22 mouse cellular contexts compared by ENCODE assay signal in the genomic region with DNA sequence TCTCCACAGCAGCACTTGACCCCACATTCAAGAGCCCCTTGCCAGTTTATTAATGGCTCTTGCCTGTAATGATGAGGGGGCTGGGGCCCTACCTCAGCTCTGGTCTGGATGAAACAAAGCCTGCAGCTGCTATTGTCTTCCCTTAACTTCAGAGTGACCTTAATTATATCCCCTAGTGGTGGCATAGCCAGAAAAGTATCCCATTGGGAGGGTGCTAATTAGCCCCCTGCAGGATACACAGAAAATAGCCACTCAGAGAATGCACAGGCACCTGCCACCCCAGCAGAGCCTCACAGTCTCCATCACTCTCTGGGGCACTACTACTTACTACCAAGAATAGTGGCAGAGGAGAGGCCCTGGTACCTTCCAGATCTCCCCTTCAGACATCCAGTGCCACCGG.
DNase-seq lines count a peak whose midpoint lies in the region; ATAC-seq and TF ChIP-seq lines count a peak whose summit lies in the region.
"Had no signal": no experiment of that assay in that cellular context is flagged by ENCODE, and none has a peak within 500 bp of the region (broad histone marks: within the 10 kb centered on the region; RNA-seq: fewer than 3 reads in every experiment).

No protein-coding gene starts in this region.

- no peaks in the 10 kb centered on the region for H3K79me2 ChIP-seq in MEL (ENCODE audit: control insufficient read depth, insufficient read depth, low read length, poor library complexity)

- WGBS in heart, embryonic 10.5 days: 78% methylated on average over 1 of the region's 1 CpGs
- 91% methylated on average over 1 of the region's 1 CpGs for WGBS in heart, embryonic 12.5 days
- WGBS in lung, postnatal 0 days: 86% methylated on average over 1 of the region's 1 CpGs

- H3K4me3 ChIP-seq in heart, embryonic 10.5 days: no peak overlapping the region
- H3K4me3 ChIP-seq in heart, embryonic 12.5 days: no peak overlapping the region
- no peak overlapping the region for H3K4me3 ChIP-seq in lung, postnatal 0 days (ENCODE audit: low read depth, low read length)
- H3K4me3 ChIP-seq in MEL (ENCODE audit: control insufficient read depth in 1 of 2, insufficient read depth in 1 of 2, low read depth in 2 of 2, low read length in 2 of 2): no peak overlapping the region
- H3K4me3 ChIP-seq in gastrocnemius, adult 2 months: no peak overlapping the region
- H3K4me3 ChIP-seq: embryonic facial prominence, embryonic 15.5 days; forebrain, embryonic 10.5 days; limb, embryonic 13.5 days; midbrain, embryonic 10.5 days had no signal

- TF ChIP-seq RAD21 in MEL (IDR thresholded peaks at IDR 0.05; ENCODE audit: low read depth, low read length): no peak

- ATAC-seq in heart, embryonic 12.5 days (ENCODE audit: insufficient number of reproducible peaks, low FRiP score): no peak
- no peak for ATAC-seq in lung, postnatal 0 days
- ATAC-seq in megakaryocyte-erythroid progenitor cell, adult 5-6 weeks (replicated peaks; ENCODE audit: low FRiP score, low TSS enrichment, poor library complexity, severe bottlenecking): peak; percentile 84; the same call in 1 of the 2 replicates

- intact Hi-C loops in gastrocnemius, adult 2 months (cut with DNase I): no loop called here

- no peak for DNase-seq in heart, embryonic 10.5 days (ENCODE audit: low spot score)
- DNase-seq in lung, postnatal 0 days (ENCODE audit: low spot score): no peak
- DNase-seq in lung, postnatal 10 days: no peak
- DNase-seq in MEL (ENCODE audit: low read depth, low spot score): peak; percentile 35
- DNase-seq in frontal cortex, adult 2 months (ENCODE audit: extremely low spot score in 1 of 2, low spot score in 1 of 2): no peak
- no peak for DNase-seq in gastrocnemius, adult 2 months
- DNase-seq: cerebellum, adult 9-10 months; embryo, embryonic 11 days; heart, adult 18-20 months; heart, postnatal 14 days; kidney, adult 18-20 months; kidney, postnatal 25 days; layer of hippocampus, adult 9-11 months; lung, adult 2 months; thymus, adult 18-20 months had no signal

- no peaks in the 10 kb centered on the region for H3K9me3 ChIP-seq in heart, embryonic 10.5 days
- peaks cover 5% of the 10 kb centered on the region; the same call in 1 of the 2 replicates for H3K9me3 ChIP-seq in heart, embryonic 12.5 days (replicated peaks)
- H3K9me3 ChIP-seq in lung, postnatal 0 days (ENCODE audit: low read length): no peaks in the 10 kb centered on the region
- H3K9me3 ChIP-seq in MEL (replicated peaks; ENCODE audit: insufficient read depth, low read length): no peaks in the 10 kb centered on the region
- H3K9me3 ChIP-seq: embryonic facial prominence, embryonic 15.5 days; limb, embryonic 13.5 days; midbrain, embryonic 10.5 days had no signal

- TF ChIP-seq EP300 in lung, postnatal 0 days (IDR thresholded peaks at IDR 0.05): no peak
- no peak for TF ChIP-seq EP300 in MEL (IDR thresholded peaks at IDR 0.05; ENCODE audit: low read depth in 1 of 2, low read length in 2 of 2)

- no peaks in the 10 kb centered on the region for H3K36me3 ChIP-seq in heart, embryonic 10.5 days
- no peaks in the 10 kb centered on the region for H3K36me3 ChIP-seq in heart, embryonic 12.5 days
- no peaks in the 10 kb centered on the region for H3K36me3 ChIP-seq in lung, postnatal 0 days (ENCODE audit: insufficient read depth, low read length)
- H3K36me3 ChIP-seq in MEL (ENCODE audit: control insufficient read depth in 1 of 2, insufficient read depth in 2 of 2, low read length in 2 of 2): no peaks in the 10 kb centered on the region
- H3K36me3 ChIP-seq: embryonic facial prominence, embryonic 15.5 days; forebrain, embryonic 10.5 days; limb, embryonic 13.5 days; midbrain, embryonic 10.5 days had no signal

- H3K27ac ChIP-seq in heart, embryonic 10.5 days: peak overlapping the region; percentile 83; the same call in 1 of the 2 replicates
- no peak overlapping the region; the same call in 1 of the 2 replicates for H3K27ac ChIP-seq in heart, embryonic 12.5 days (ENCODE audit: poor library complexity, severe bottlenecking)
- no peak overlapping the region for H3K27ac ChIP-seq in lung, postnatal 0 days (ENCODE audit: low read length)
- H3K27ac ChIP-seq in MEL (ENCODE audit: control insufficient read depth, low read depth, low read length): no peak overlapping the region
- no peak overlapping the region for H3K27ac ChIP-seq in gastrocnemius, adult 2 months
- H3K27ac ChIP-seq: embryonic facial prominence, embryonic 15.5 days; forebrain, embryonic 10.5 days; hindbrain, embryonic 14.5 days; limb, embryonic 13.5 days; midbrain, embryonic 10.5 days had no signal

- H3K4me1 ChIP-seq in heart, embryonic 10.5 days: peaks cover 34% of the 10 kb centered on the region
- H3K4me1 ChIP-seq in heart, embryonic 12.5 days (replicated peaks): peaks cover 33% of the 10 kb centered on the region
- H3K4me1 ChIP-seq in lung, postnatal 0 days (ENCODE audit: insufficient read depth, low read depth, low read length): peaks cover 9% of the 10 kb centered on the region; the same call in 1 of the 2 replicates
- no peaks in the 10 kb centered on the region for H3K4me1 ChIP-seq in MEL (ENCODE audit: control insufficient read depth in 1 of 2, insufficient read depth in 2 of 2, low read length in 2 of 2)

- H3K9ac ChIP-seq in heart, embryonic 12.5 days: no peak overlapping the region
- no peak overlapping the region for H3K9ac ChIP-seq in lung, postnatal 0 days (replicated peaks; ENCODE audit: low read depth)
- no peak overlapping the region for H3K9ac ChIP-seq in MEL (ENCODE audit: control insufficient read depth, low read depth, low read length, poor library complexity, severe bottlenecking)
- H3K9ac ChIP-seq: embryonic facial prominence, embryonic 15.5 days; hindbrain, embryonic 14.5 days; limb, embryonic 13.5 days had no signal

- TF ChIP-seq POLR2A in MEL (IDR thresholded peaks at IDR 0.05; ENCODE audit: control insufficient read depth in 1 of 2, insufficient read depth in 1 of 2, low read depth in 1 of 2, low read length in 2 of 2, poor library complexity in 1 of 2): no peak

- H3K27me3 ChIP-seq in heart, embryonic 10.5 days (ENCODE audit: insufficient read depth, poor library complexity, severe bottlenecking): no peaks in the 10 kb centered on the region
- H3K27me3 ChIP-seq in heart, embryonic 12.5 days (replicated peaks): no peaks in the 10 kb centered on the region
- H3K27me3 ChIP-seq in lung, postnatal 0 days (replicated peaks; ENCODE audit: insufficient read depth, low read length): no peaks in the 10 kb centered on the region
- H3K27me3 ChIP-seq in MEL (ENCODE audit: control insufficient read depth in 1 of 2, insufficient read depth in 2 of 2, low read length in 2 of 2): no peaks in the 10 kb centered on the region
- H3K27me3 ChIP-seq: embryonic facial prominence, embryonic 15.5 days; limb, embryonic 13.5 days had no signal

- H3K4me2 ChIP-seq in heart, embryonic 12.5 days: no peak overlapping the region
- H3K4me2 ChIP-seq in lung, postnatal 0 days (replicated peaks; ENCODE audit: low read depth, low read length): no peak overlapping the region
- H3K4me2 ChIP-seq: embryonic facial prominence, embryonic 15.5 days; hindbrain, embryonic 14.5 days; limb, embryonic 13.5 days had no signal

- peak; percentile 49 for TF ChIP-seq CTCF in lung, postnatal 0 days (IDR thresholded peaks at IDR 0.05)
- peak in 2 of 3 experiments; percentile 37 to 67; a peak in 4 of 6 replicates for TF ChIP-seq CTCF in MEL (IDR thresholded peaks at IDR 0.05 in 2 of 3, conservative IDR thresholded peaks at IDR 0.05 in 1 of 3; ENCODE audit: control insufficient read depth in 1 of 3, insufficient read depth in 1 of 3, low read depth in 2 of 3, low read length in 3 of 3, poor library complexity in 1 of 3, severe bottlenecking in 1 of 3)
- TF ChIP-seq CTCF in gastrocnemius, adult 2 months (IDR thresholded peaks at IDR 0.05): no peak

TF ChIP-seq in MEL, 35 proteins besides CTCF, POLR2A, EP300 and RAD21:
- TF ChIP-seq MAX (IDR thresholded peaks at IDR 0.05; ENCODE audit: low read length) (no peak), USF1 (IDR thresholded peaks at IDR 0.05; ENCODE audit: low read depth, low read length) (no peak), SMC3 (IDR thresholded peaks at IDR 0.05; ENCODE audit: low read depth, low read length) (peak; percentile 43; the same call in 1 of the 2 replicates)
